Mouse (Mus musculus) CH12.LX (cell line): Measurements from ENCODE around the gene Sppl2a. TPM values are rescaled to one million over a fixed set of nuclear protein-coding genes. Genes with fewer than 3 reads are reported as not detected.

Experiments
- DNase-seq: peaks from one replicate; pipeline ENCODE4 v3.0.0-alpha.2; 2013; ENCODE audit errors: extremely low read depth
- H3K27ac ChIP-seq: 2 replicates; pipeline ENCODE4 v1.5.1; 2012; ENCODE audit warnings: low read depth, mild to moderate bottlenecking, control low read depth, moderate library complexity; ENCODE audit not compliant: insufficient read depth
- H3K27me3 ChIP-seq: replicated peaks from 2 replicates; pipeline ENCODE3; 2012; ENCODE audit warnings: inconsistent platforms
- H3K36me3 ChIP-seq, 2 experiments: replicated peaks in 1 of 2; 2 replicates each; pipeline versions ENCODE3 to v1.6.1; 2012; ENCODE audit warnings: inconsistent platforms in 1 of 2, low read length in 1 of 2, mild to moderate bottlenecking in 1 of 2, mixed read lengths in 1 of 2, moderate library complexity in 1 of 2; ENCODE audit not compliant: control insufficient read depth in 1 of 2, insufficient read depth in 1 of 2
- H3K4me1 ChIP-seq, 2 experiments: 2 replicates each; pipeline ENCODE4 v1.6.1; 2012; ENCODE audit warnings: inconsistent platforms in 1 of 2, moderate library complexity in 1 of 2; ENCODE audit not compliant: insufficient read depth in 2 of 2, control insufficient read depth in 1 of 2
- H3K4me2 ChIP-seq: 2 replicates; pipeline ENCODE4 v1.6.1; 2012; ENCODE audit warnings: low read depth, mild to moderate bottlenecking, control low read depth; ENCODE audit not compliant: poor library complexity, insufficient read depth, severe bottlenecking
- H3K4me3 ChIP-seq, 3 experiments: fragments of 150-350 bp in 1 of 3; sonication (generic) in 1 of 3; replicated peaks in 1 of 3; 2 replicates each; pipeline versions ENCODE3 to v1.5.1; 2011 to 2012; ENCODE audit warnings: low read depth in 2 of 3, low read length in 2 of 3, mild to moderate bottlenecking in 2 of 3, moderate library complexity in 2 of 3, control low read depth in 1 of 3, improper control_type of control experiment in 1 of 3, inconsistent platforms in 1 of 3, mixed read lengths in 1 of 3; ENCODE audit not compliant: poor library complexity in 1 of 3
- H3K79me2 ChIP-seq: replicated peaks from 2 replicates; pipeline ENCODE4 v1.6.1; 2012; ENCODE audit warnings: mild to moderate bottlenecking, moderate library complexity; ENCODE audit not compliant: control insufficient read depth, poor library complexity, insufficient read depth, severe bottlenecking; ENCODE audit errors: extremely low read depth
- H3K9ac ChIP-seq: 2 replicates; pipeline ENCODE4 v1.6.1; 2012; ENCODE audit warnings: low read depth, mild to moderate bottlenecking, control low read depth, moderate library complexity; ENCODE audit not compliant: insufficient read depth
- H3K9me3 ChIP-seq: replicated peaks from 2 replicates; pipeline ENCODE3; 2012; ENCODE audit warnings: low read length, inconsistent platforms, mixed read lengths
- BHLHE40 ChIP-seq: IDR thresholded peaks from 2 replicates; pipeline ENCODE4 v1.6.1; 2011; ENCODE audit warnings: mild to moderate bottlenecking, low read depth, low read length, improper control_type of control experiment
- CHD1 ChIP-seq: IDR thresholded peaks from 2 replicates; pipeline ENCODE4 v1.6.1; 2012; ENCODE audit warnings: low read depth, low read length, improper control_type of control experiment, inconsistent platforms
- CHD2 ChIP-seq: IDR thresholded peaks from 2 replicates; pipeline ENCODE4 v1.6.1; 2011; ENCODE audit warnings: low read length, improper control_type of control experiment
- CTCF ChIP-seq, 2 experiments: IDR thresholded peaks in 1 of 2; conservative IDR thresholded peaks in 1 of 2; 2 replicates each; pipeline ENCODE4 v1.5.1; 2011 to 2012; ENCODE audit warnings: low read depth in 2 of 2, low read length in 2 of 2, improper control_type of control experiment in 1 of 2, inconsistent platforms in 1 of 2, mild to moderate bottlenecking in 1 of 2, moderate library complexity in 1 of 2
- E2F4 ChIP-seq: IDR thresholded peaks from 2 replicates; pipeline ENCODE4 v1.6.1; 2011; ENCODE audit warnings: low read depth, low read length, improper control_type of control experiment; ENCODE audit not compliant: insufficient replicate concordance
- ELF1 ChIP-seq: IDR thresholded peaks from 2 replicates; pipeline ENCODE4 v1.6.1; 2014; ENCODE audit warnings: low read depth, mild to moderate bottlenecking, inconsistent platforms, low read length, improper control_type of control experiment
- EP300 ChIP-seq: IDR thresholded peaks from 2 replicates; pipeline ENCODE4 v1.6.1; 2011; ENCODE audit warnings: low read length, improper control_type of control experiment
- GABPA ChIP-seq: IDR thresholded peaks from 2 replicates; pipeline ENCODE4 v1.6.1; 2012; ENCODE audit warnings: low read depth, low read length, improper control_type of control experiment, inconsistent platforms; ENCODE audit not compliant: insufficient replicate concordance
- HCFC1 ChIP-seq: IDR thresholded peaks from 2 replicates; pipeline ENCODE4 v1.6.1; 2012; ENCODE audit warnings: low read depth, mild to moderate bottlenecking, inconsistent platforms, low read length, improper control_type of control experiment
- KAT2A ChIP-seq: IDR thresholded peaks from 2 replicates; pipeline ENCODE4 v1.6.1; 2012; ENCODE audit warnings: low read length, improper control_type of control experiment, inconsistent platforms; ENCODE audit not compliant: insufficient replicate concordance
- MAFK ChIP-seq: IDR thresholded peaks from 2 replicates; pipeline ENCODE4 v1.6.1; 2011; ENCODE audit warnings: low read length, improper control_type of control experiment; ENCODE audit not compliant: insufficient replicate concordance
- MEF2A ChIP-seq: IDR thresholded peaks from 2 replicates; pipeline ENCODE4 v1.6.1; 2014; ENCODE audit warnings: low read depth, mild to moderate bottlenecking, inconsistent platforms, low read length, improper control_type of control experiment, borderline replicate concordance
- MXI1 ChIP-seq: IDR thresholded peaks from 2 replicates; pipeline ENCODE4 v1.6.1; 2011; ENCODE audit warnings: mild to moderate bottlenecking, low read depth, low read length, improper control_type of control experiment
- MYC ChIP-seq: IDR thresholded peaks from 2 replicates; pipeline ENCODE4 v1.6.1; 2011; ENCODE audit warnings: low read depth, mild to moderate bottlenecking, improper control_type of control experiment, low read length
- NRF1 ChIP-seq: IDR thresholded peaks from 2 replicates; pipeline ENCODE4 v1.6.1; 2014; ENCODE audit warnings: low read depth, mild to moderate bottlenecking, inconsistent platforms, low read length, improper control_type of control experiment, moderate library complexity
- POLR2AphosphoS2 ChIP-seq: IDR thresholded peaks from 2 replicates; pipeline ENCODE4 v1.6.1; 2011; ENCODE audit warnings: low read depth, low read length, improper control_type of control experiment
- RCOR1 ChIP-seq: conservative IDR thresholded peaks from 2 replicates; pipeline ENCODE4 v1.6.1; 2012; ENCODE audit warnings: low read depth, mild to moderate bottlenecking, inconsistent platforms, low read length, improper control_type of control experiment
- SMC3 ChIP-seq: IDR thresholded peaks from 2 replicates; pipeline ENCODE4 v1.6.1; 2011; ENCODE audit warnings: low read depth, low read length, improper control_type of control experiment
- TBP ChIP-seq: conservative IDR thresholded peaks from 2 replicates; pipeline ENCODE4 v1.6.1; 2011; ENCODE audit warnings: low read depth, low read length, improper control_type of control experiment
- UBTF ChIP-seq: IDR thresholded peaks from 2 replicates; pipeline ENCODE4 v1.6.1; 2012; ENCODE audit warnings: low read depth, mild to moderate bottlenecking, inconsistent platforms, low read length, improper control_type of control experiment, moderate library complexity
- ZC3H11A ChIP-seq: IDR thresholded peaks from 2 replicates; pipeline ENCODE4 v1.6.1; 2012; ENCODE audit warnings: low read depth, mild to moderate bottlenecking, inconsistent platforms, low read length, improper control_type of control experiment
- ZNF384 ChIP-seq: IDR thresholded peaks from 2 replicates; pipeline ENCODE4 v1.6.1; 2012; ENCODE audit warnings: low read depth, low read length, improper control_type of control experiment, inconsistent platforms
- dilution Hi-C: fragments of 300-500 bp; cut with MboI; formaldehyde crosslinking; loops from 2 replicates; pipeline ENCODE4 v1.14.3; 2020; ENCODE audit warnings: low sequenced_read_pairs; ENCODE audit not compliant: extremely low pct_unique_long_range_greater_than_20kb, extremely low pct_ligation_motif_present
- in situ Hi-C: fragments of 300-500 bp; cut with MboI; formaldehyde crosslinking; loops from 3 replicates; pipeline ENCODE4 v1.14.3; 2019; ENCODE audit warnings: low sequenced_read_pairs, low pct_ligation_motif_present, low pct_unique_long_range_greater_than_20kb, mixed read lengths
- polyA plus RNA-seq: library from polyadenylated mRNA; unstranded; fragments of >175 nt; gene quantifications from 2 replicates; pipeline ENCODE4 v1.2.1, GENCODE M21; 2012; ENCODE audit warnings: low read depth; ENCODE audit not compliant: insufficient read length
- total RNA-seq, 2 experiments: library from RNA; depleted of rRNA; stranded (reverse); fragments of 300-350 nt in 1 of 2; fragments of >200 nt in 1 of 2; gene quantifications; 2 replicates each; pipeline ENCODE4 v1.2.3; 2012 to 2014

Gene Sppl2a
- total and polyA plus RNA-seq, 3 experiments = 35.3 to 52.4 (median 37.4) TPM

- in situ Hi-C loops (no loop called here), dilution Hi-C loops (no loop called here)
- H3K9me3 ChIP-seq = no peaks in the 10 kb centered on the region
- no peak overlapping the region for H3K4me3 ChIP-seq
- no peak overlapping the region for H3K4me2 ChIP-seq
- H3K27ac ChIP-seq = no peak overlapping the region
- H3K27me3 ChIP-seq = no peaks in the 10 kb centered on the region
- DNase-seq = no peak
- H3K36me3 ChIP-seq = peaks cover 36 to 63% of the 10 kb centered on the region in 2 experiments
- no peak overlapping the region for H3K9ac ChIP-seq
- TF ChIP-seq KAT2A (no peak), BHLHE40 (no peak), POLR2AphosphoS2 (no peak), MEF2A (no peak), ZC3H11A (no peak), MXI1 (no peak), MYC (no peak)
- H3K79me2 ChIP-seq = no peaks in the 10 kb centered on the region
- no peaks in the 10 kb centered on the region for H3K4me1 ChIP-seq
Observed at GRCm38 (mm10) chr2:126897511-126897910, 35.5 kb downstream of the Sppl2a start.

- TF ChIP-seq CHD2 = no peak
- no peak for TF ChIP-seq ELF1
- no peak for TF ChIP-seq GABPA
- TF ChIP-seq HCFC1 = no peak
- TF ChIP-seq ZC3H11A = no peak
- TF ChIP-seq E2F4 = no peak
- TF ChIP-seq POLR2AphosphoS2 = no peak
- no peak for TF ChIP-seq KAT2A
- no peak for TF ChIP-seq MAFK
- TF ChIP-seq TBP = no peak
- no peak for TF ChIP-seq RCOR1
- no peak for TF ChIP-seq CTCF (conservative IDR thresholded peaks at IDR 0.05 in 1 of 2, IDR thresholded peaks at IDR 0.05 in 1 of 2; ENCODE audit: low read depth in 2 of 2, low read length in 2 of 2)
- no peak for TF ChIP-seq NRF1
- TF ChIP-seq UBTF = no peak
- TF ChIP-seq MXI1 = no peak
- no peak for TF ChIP-seq ZNF384
- TF ChIP-seq CHD1 = no peak
- TF ChIP-seq EP300 = no peak
- no peak for TF ChIP-seq BHLHE40
- TF ChIP-seq SMC3 = no peak
- dilution Hi-C loops (no loop called here), in situ Hi-C loops (no loop called here)
Observed at GRCm38 (mm10) chr2:126896941-126897340, 36.1 kb downstream of the Sppl2a start.

More at GRCm38 (mm10) chr2:126896941-126897340, 36.1 kb downstream of the Sppl2a start:
- H3K79me2 ChIP-seq = no peaks in the 10 kb centered on the region
- no peak overlapping the region for H3K4me3 ChIP-seq
- no peaks in the 10 kb centered on the region for H3K27me3 ChIP-seq
- H3K27ac ChIP-seq = no peak overlapping the region
- H3K4me2 ChIP-seq = no peak overlapping the region
- peaks cover 31 to 62% of the 10 kb centered on the region in 2 experiments for H3K36me3 ChIP-seq
- H3K9me3 ChIP-seq = no peaks in the 10 kb centered on the region
- no peak for DNase-seq
- H3K4me1 ChIP-seq = no peaks in the 10 kb centered on the region
- no peak overlapping the region for H3K9ac ChIP-seq
